Mouse (Mus musculus): ENCODE data around the gene Hist1h3f. TPM values are rescaled to one million over a fixed set of nuclear protein-coding genes. Genes with fewer than 3 reads are reported as not detected.
"Not testable (repeated sequence)": the region's sequence is repeated elsewhere in the genome, so short reads cannot be mapped to it uniquely, and the experiment has no call there.

The Hist1h3f gene
- polyA plus RNA-seq, 1 experiment from 2014 or later: 0.92 TPM

DNA sequence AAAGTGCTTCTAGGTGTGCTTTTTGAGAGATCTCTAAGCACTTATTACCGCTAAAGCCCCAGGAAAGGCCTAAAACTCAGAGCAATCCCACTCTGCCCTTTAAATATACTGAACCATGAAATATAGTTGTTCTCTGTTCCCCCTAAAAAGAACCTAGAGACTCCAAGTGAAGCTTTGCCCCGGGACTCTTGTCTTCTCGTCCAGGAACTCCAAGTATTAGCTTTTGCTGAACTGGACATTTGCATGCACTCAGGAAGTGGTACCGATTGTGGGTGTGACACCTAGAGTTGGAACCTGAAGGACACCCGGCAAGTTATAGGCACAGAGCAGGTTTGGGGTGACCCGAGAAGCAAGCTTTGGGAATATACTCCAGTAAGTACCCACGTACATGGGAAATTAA, 47.4 kb downstream of the Hist1h3f start:
- Histone ChIP-seq H3K27ac (no peak overlapping the region), H3K4me1 (replicated peaks) (peaks cover 12% of the 10 kb centered on the region), H3K27me3 (ENCODE audit: insufficient read depth, poor library complexity, severe bottlenecking) (no peaks in the 10 kb centered on the region), H3K36me3 (no peaks in the 10 kb centered on the region), H3K4me3 (no peak overlapping the region), H3K9me3 (no peaks in the 10 kb centered on the region)
- no peak for DNase-seq (ENCODE audit: low spot score)
- WGBS: 93% methylated on average over 7 of the region's 7 CpGs

DNA sequence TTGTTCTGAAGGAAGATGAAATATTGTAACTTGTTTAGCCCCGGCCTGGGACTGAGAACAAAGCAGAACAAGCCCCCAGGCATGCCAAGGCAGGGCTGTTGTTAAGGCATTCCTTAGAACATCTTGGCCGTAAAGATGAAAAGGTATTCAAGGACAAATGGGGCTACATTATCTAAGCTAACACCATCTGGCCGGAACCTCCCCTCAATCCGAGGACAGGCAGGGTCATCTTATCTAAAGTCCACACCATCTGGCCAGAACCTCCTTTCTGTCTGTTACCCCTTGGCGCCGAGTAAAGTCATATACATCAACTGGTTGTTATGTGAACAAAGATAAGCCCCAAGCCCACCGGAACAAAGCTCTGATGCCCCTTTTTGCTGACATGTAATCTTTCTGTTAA, 48.0 kb downstream of the Hist1h3f start:
- not testable (repeated sequence) for DNase-seq (ENCODE audit: low spot score); H3K27ac ChIP-seq; H3K4me3 ChIP-seq; H3K4me1 ChIP-seq (replicated peaks); H3K27me3 ChIP-seq (ENCODE audit: insufficient read depth, poor library complexity, severe bottlenecking); H3K9me3 ChIP-seq; H3K36me3 ChIP-seq
- WGBS: 89% methylated on average over 7 of the region's 7 CpGs

DNA sequence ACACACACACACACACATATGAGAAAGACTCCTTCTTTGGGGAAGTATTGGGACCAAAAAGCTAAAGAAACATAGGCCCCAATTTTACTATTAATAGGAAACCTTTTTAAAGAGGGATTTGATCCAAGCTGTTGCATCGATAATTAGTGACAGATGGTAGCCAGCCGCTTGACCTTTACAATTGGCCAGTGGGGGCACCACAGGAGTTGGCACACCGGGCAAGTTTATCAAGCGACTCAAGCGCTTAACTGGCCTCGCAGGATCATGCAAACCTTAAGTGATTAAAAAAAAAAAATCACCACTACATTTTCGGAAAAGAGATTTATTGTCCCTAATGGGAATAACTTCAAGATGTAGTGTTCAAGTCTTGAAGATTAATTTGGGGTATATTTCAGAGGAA, 48.8 kb downstream of the Hist1h3f start:
- no peak for DNase-seq (ENCODE audit: low spot score)
- WGBS: 86% methylated on average over 7 of the region's 7 CpGs
- 0 out of 2 replicates have a peak, but pooled peaks cover 5% of the 10 kb centered on the region for H3K4me1 ChIP-seq (replicated peaks)
- no peaks in the 10 kb centered on the region for H3K27me3 ChIP-seq (ENCODE audit: insufficient read depth, poor library complexity, severe bottlenecking)
- no peaks in the 10 kb centered on the region for H3K9me3 ChIP-seq
- no peaks in the 10 kb centered on the region for H3K36me3 ChIP-seq
- no peak overlapping the region for H3K27ac ChIP-seq
- no peak overlapping the region for H3K4me3 ChIP-seq

DNA sequence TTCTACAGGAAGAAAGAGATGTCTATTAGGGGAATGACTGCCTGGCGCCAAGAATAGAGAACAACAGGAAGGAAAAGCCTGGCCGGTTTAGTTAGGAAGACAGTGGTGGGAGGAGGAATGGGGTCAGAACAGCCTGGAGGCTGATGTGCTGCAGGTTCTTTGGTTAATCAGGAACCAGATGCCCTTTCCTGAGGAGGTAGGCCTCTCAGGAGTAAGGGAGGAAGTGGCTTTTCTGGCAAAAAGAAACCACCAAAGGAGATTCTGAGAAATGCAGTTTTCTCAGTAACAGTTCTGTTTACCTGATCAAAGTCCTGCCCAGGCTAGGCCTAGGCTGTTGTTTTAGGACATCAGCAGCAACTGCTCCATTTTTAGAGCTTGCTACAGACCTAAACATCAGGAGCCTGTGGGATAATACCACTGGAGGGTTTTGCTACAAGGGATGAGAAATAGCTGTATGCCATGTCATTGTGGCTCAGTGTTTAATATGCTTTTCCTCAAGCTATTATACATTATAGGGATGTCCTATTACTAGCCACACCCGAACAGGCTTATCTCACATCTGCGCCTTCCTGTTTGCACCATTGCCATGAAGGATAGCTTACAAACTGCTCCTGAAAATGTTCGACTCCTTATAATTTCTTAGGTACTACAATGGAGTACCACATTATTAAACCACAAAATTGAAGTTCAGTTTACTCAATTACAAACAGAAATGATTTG, 49.4 kb downstream of the Hist1h3f start:
- DNase-seq (ENCODE audit: low spot score): no peak
- H3K4me3 ChIP-seq: no peak overlapping the region
- no peaks in the 10 kb centered on the region for H3K27me3 ChIP-seq (ENCODE audit: insufficient read depth, poor library complexity, severe bottlenecking)
- H3K4me1 ChIP-seq (replicated peaks): 0 out of 2 replicates have a peak, but pooled peaks cover 5% of the 10 kb centered on the region
- 83% methylated on average over 5 of the region's 5 CpGs for WGBS
- no peak overlapping the region; the same call in 1 of the 2 replicates for H3K27ac ChIP-seq
- H3K36me3 ChIP-seq: no peaks in the 10 kb centered on the region
- H3K9me3 ChIP-seq: no peaks in the 10 kb centered on the region

Other genes with a start within 250 kb of the Hist1h3f start
- 42.3 and 54.0 TPM in 2 replicates for gene Zfp322a, start 174.8 kb upstream of the Hist1h3f start, polyA plus RNA-seq (2016; fragmentation: Nextera tagmentation; extraction: Ambion mirVana)
- 13.4 and 14.5 TPM in 2 replicates for gene Abt1, start 120.2 kb upstream of the Hist1h3f start, polyA plus RNA-seq (2016; fragmentation: Nextera tagmentation; extraction: Ambion mirVana)
- gene Btn1a1, start 78.2 kb upstream of the Hist1h3f start, polyA plus RNA-seq (2016; fragmentation: Nextera tagmentation; extraction: Ambion mirVana): 0.04 TPM in 1 of 2 replicates, not detected in the other
- gene Btn2a2, start 55.2 kb upstream of the Hist1h3f start, polyA plus RNA-seq (2016; fragmentation: Nextera tagmentation; extraction: Ambion mirVana): 0.29 and 0.35 TPM in 2 replicates
- 5.8 and 7.4 TPM in 2 replicates for gene Hist1h4h, start 13.0 kb upstream of the Hist1h3f start, polyA plus RNA-seq (2016; fragmentation: Nextera tagmentation; extraction: Ambion mirVana)
- gene Hist1h2af, start 10.1 kb upstream of the Hist1h3f start, polyA plus RNA-seq (2016; fragmentation: Nextera tagmentation; extraction: Ambion mirVana): 7.8 and 9.2 TPM in 2 replicates
- gene Hist1h3g, start 8.6 kb upstream of the Hist1h3f start, polyA plus RNA-seq (2016; fragmentation: Nextera tagmentation; extraction: Ambion mirVana): 3.3 and 6.0 TPM in 2 replicates
- 0.51 and 1.1 TPM in 2 replicates for gene Hist1h2bh, start 660 bp upstream of the Hist1h3f start, polyA plus RNA-seq (2016; fragmentation: Nextera tagmentation; extraction: Ambion mirVana)
- gene Hist1h4f, start 7.6 kb downstream of the Hist1h3f start, polyA plus RNA-seq (2016; fragmentation: Nextera tagmentation; extraction: Ambion mirVana): 0.56 TPM in 1 of 2 replicates, not detected in the other
- gene Hist1h1d, start 9.2 kb downstream of the Hist1h3f start, polyA plus RNA-seq (2016; fragmentation: Nextera tagmentation; extraction: Ambion mirVana): 0.37 and 0.49 TPM in 2 replicates
- gene Hist1h3e, start 18.3 kb downstream of the Hist1h3f start, polyA plus RNA-seq (2016; fragmentation: Nextera tagmentation; extraction: Ambion mirVana): 5.3 and 5.6 TPM in 2 replicates
- 102 and 103 TPM in 2 replicates for gene Hist1h2ae, start 27.2 kb downstream of the Hist1h3f start, polyA plus RNA-seq (2016; fragmentation: Nextera tagmentation; extraction: Ambion mirVana)
- 7.0 and 7.3 TPM in 2 replicates for gene Hist1h2bg, start 27.3 kb downstream of the Hist1h3f start, polyA plus RNA-seq (2016; fragmentation: Nextera tagmentation; extraction: Ambion mirVana)
- 4.7 and 5.1 TPM in 2 replicates for gene Hist1h2bf, start 30.1 kb downstream of the Hist1h3f start, polyA plus RNA-seq (2016; fragmentation: Nextera tagmentation; extraction: Ambion mirVana)
- 1.8 and 2.2 TPM in 2 replicates for gene Hist1h2ad, start 30.3 kb downstream of the Hist1h3f start, polyA plus RNA-seq (2016; fragmentation: Nextera tagmentation; extraction: Ambion mirVana)
- gene Hist1h3d, start 31.7 kb downstream of the Hist1h3f start, polyA plus RNA-seq (2016; fragmentation: Nextera tagmentation; extraction: Ambion mirVana): 4.8 and 10.9 TPM in 2 replicates
- 101 and 107 TPM in 2 replicates for gene Hist1h4d, start 37.5 kb downstream of the Hist1h3f start, polyA plus RNA-seq (2016; fragmentation: Nextera tagmentation; extraction: Ambion mirVana)
- gene Hist1h2be, start 77.1 kb downstream of the Hist1h3f start, polyA plus RNA-seq (2016; fragmentation: Nextera tagmentation; extraction: Ambion mirVana): 2.5 and 2.7 TPM in 2 replicates
- 22.0 and 26.3 TPM in 2 replicates for gene Hist1h1e, start 78.5 kb downstream of the Hist1h3f start, polyA plus RNA-seq (2016; fragmentation: Nextera tagmentation; extraction: Ambion mirVana)
- gene Hist1h2ac, start 139.9 kb downstream of the Hist1h3f start, polyA plus RNA-seq (2016; fragmentation: Nextera tagmentation; extraction: Ambion mirVana): 0.80 and 1.2 TPM in 2 replicates
- 23.1 and 26.2 TPM in 2 replicates for gene Hist1h2bc, start 140.1 kb downstream of the Hist1h3f start, polyA plus RNA-seq (2016; fragmentation: Nextera tagmentation; extraction: Ambion mirVana)
- not detected in 2 replicates for gene Hist1h1t, start 151.8 kb downstream of the Hist1h3f start, polyA plus RNA-seq (2016; fragmentation: Nextera tagmentation; extraction: Ambion mirVana)
- 5.4 TPM in 2 replicates for gene Hist1h4c, start 154.4 kb downstream of the Hist1h3f start, polyA plus RNA-seq (2016; fragmentation: Nextera tagmentation; extraction: Ambion mirVana)
- gene Hfe, start 166.8 kb downstream of the Hist1h3f start, polyA plus RNA-seq (2016; fragmentation: Nextera tagmentation; extraction: Ambion mirVana): 3.2 and 3.5 TPM in 2 replicates
- 10.6 and 12.6 TPM in 2 replicates for gene Hist1h1c, start 194.8 kb downstream of the Hist1h3f start, polyA plus RNA-seq (2016; fragmentation: Nextera tagmentation; extraction: Ambion mirVana)
- 6.9 and 8.6 TPM in 2 replicates for gene Hist1h3c, start 201.6 kb downstream of the Hist1h3f start, polyA plus RNA-seq (2016; fragmentation: Nextera tagmentation; extraction: Ambion mirVana)
- gene Hist1h2bb, start 202.7 kb downstream of the Hist1h3f start, polyA plus RNA-seq (2016; fragmentation: Nextera tagmentation; extraction: Ambion mirVana): 1.8 and 2.4 TPM in 2 replicates
- gene Hist1h2ab, start 207.1 kb downstream of the Hist1h3f start, polyA plus RNA-seq (2016; fragmentation: Nextera tagmentation; extraction: Ambion mirVana): 45.2 and 49.3 TPM in 2 replicates
- gene Hist1h3b, start 208.2 kb downstream of the Hist1h3f start, polyA plus RNA-seq (2016; fragmentation: Nextera tagmentation; extraction: Ambion mirVana): 5.5 and 8.8 TPM in 2 replicates
- gene Hist1h4b, start 213.0 kb downstream of the Hist1h3f start, polyA plus RNA-seq (2016; fragmentation: Nextera tagmentation; extraction: Ambion mirVana): 4.9 and 5.4 TPM in 2 replicates
- not detected in 2 replicates for gene Hist1h4a, start 217.2 kb downstream of the Hist1h3f start, polyA plus RNA-seq (2016; fragmentation: Nextera tagmentation; extraction: Ambion mirVana)
- 3.7 and 4.8 TPM in 2 replicates for gene Hist1h3a, start 218.3 kb downstream of the Hist1h3f start, polyA plus RNA-seq (2016; fragmentation: Nextera tagmentation; extraction: Ambion mirVana)
- 2.3 and 3.4 TPM in 2 replicates for gene Hist1h1a, start 219.6 kb downstream of the Hist1h3f start, polyA plus RNA-seq (2016; fragmentation: Nextera tagmentation; extraction: Ambion mirVana)
- gene Trim38, start 225.9 kb downstream of the Hist1h3f start, polyA plus RNA-seq (2016; fragmentation: Nextera tagmentation; extraction: Ambion mirVana): not detected in 2 replicates